Mouse (Mus musculus) left cerebral cortex, adult 6 months (tissue): ENCODE results near the gene Tmem114. TPM values are rescaled to one million over a fixed set of nuclear protein-coding genes. Genes with fewer than 3 reads are reported as not detected.

ENCODE experiments used
- long read RNA-seq, 2 experiments: library from polyadenylated mRNA; unstranded; transcript quantifications; one replicate each; pipeline ENCODE4 v2.0.0; 2019 to 2020
- polyA plus RNA-seq: library from polyadenylated mRNA; unstranded; fragments of <200 nt; fragmentation: Nextera tagmentation; gene quantifications from 2 replicates; pipeline ENCODE4 v1.2.3, GENCODE M21; 2021

The Tmem114 gene
- 1.4 and 1.6 TPM in 2 replicates for polyA plus RNA-seq
- long read RNA-seq, experiment 1 = 0 reads
- long read RNA-seq, experiment 2, partial matches to known transcripts = 0 of 1 reads
- long read RNA-seq, experiment 2, other reads (novel, unspliced or antisense) = 0 of 1 reads

DNA sequence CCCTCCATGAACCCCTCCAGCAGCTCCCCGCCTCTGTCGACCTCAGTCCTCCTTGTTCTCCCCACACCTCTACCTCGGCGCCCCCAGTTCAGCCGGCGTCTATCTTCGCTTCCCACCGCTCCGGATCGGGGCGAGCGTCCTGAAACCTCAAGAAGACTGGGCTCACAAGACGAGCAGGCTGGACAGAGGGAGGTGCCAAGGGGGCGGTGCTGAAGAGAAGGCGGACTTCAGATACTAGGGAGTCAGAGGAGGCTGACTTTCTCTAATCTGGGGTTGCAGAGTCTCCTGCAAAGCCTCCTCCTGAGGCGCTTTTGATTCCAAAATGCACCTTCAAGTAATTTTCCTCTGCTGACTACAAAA, at the start of gene Tmem114:
Tmem114 (minus strand) TSS at position 166 of the 360 bp plus-strand sequence.

DNA sequence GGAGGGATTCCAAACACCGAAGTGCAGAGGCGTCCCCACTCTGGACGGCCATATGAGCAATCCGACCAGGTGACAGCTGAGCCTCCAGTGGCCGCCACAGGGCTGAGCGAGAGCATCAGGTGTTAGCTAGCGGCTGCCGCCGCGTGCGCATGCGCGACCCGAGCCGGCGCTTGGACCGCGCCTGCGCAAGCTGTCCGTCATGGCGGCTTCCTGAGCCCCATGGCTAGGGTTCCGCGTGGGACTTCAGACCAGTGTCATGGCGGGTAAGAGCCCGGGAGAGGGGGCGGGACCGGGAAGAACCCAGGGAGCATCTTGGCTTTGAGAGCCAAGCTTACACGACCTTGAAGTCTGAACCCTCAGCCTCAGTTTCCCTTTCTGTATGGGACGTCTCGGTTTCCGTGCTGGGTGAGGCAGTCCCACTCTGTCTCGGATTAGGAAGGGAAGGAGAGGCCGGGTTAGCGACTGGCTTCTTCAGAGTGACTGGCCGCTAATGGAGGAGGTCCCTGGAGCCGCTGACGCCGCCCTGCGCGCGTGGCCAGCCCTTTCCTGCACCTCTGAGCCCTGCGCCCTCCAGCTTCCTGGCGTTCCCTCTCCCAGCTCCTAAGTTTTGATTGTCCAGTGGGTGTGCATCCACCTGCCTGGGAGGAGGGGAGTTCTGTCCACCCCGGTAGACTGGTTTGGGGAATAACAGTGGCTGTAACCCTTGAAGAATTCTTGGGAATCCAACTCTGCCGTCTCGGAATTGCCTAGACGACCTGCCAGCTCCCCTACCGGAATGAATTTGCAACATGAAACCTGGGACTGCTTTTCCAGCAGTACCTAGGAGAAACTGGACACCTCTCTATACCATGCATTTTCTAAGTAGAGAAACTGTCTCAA, 45.9 kb upstream of the Tmem114 start, which contains the start of gene Mettl22:
Mettl22 (plus strand) TSS at position 186 of the 879 bp plus-strand sequence.

Other genes with a start within 250 kb of the Tmem114 start
- gene Mettl22, start 45.7 kb upstream of the Tmem114 start, polyA plus RNA-seq = 34.4 and 53.1 TPM in 2 replicates
- gene Abat, start 88.3 kb upstream of the Tmem114 start, polyA plus RNA-seq = 80.8 and 111 TPM in 2 replicates
- 9.7 and 12.7 TPM in 2 replicates for gene Pmm2, start 212.5 kb upstream of the Tmem114 start, polyA plus RNA-seq
- 4.7 and 7.5 TPM in 2 replicates for gene Tmem186, start 212.6 kb upstream of the Tmem114 start, polyA plus RNA-seq
- 27.9 and 38.2 TPM in 2 replicates for gene Carhsp1, start 247.0 kb upstream of the Tmem114 start, polyA plus RNA-seq